Mouse (Mus musculus) left cerebral cortex, adult 6 months (tissue): ENCODE data around the gene Gm28305. TPM values are rescaled to one million over a fixed set of nuclear protein-coding genes. Genes with fewer than 3 reads are reported as not detected.

Experiments used
- long read RNA-seq, 2 experiments: library from polyadenylated mRNA; unstranded; transcript quantifications; one replicate each; pipeline ENCODE4 v2.0.0; 2019 to 2020
- polyA plus RNA-seq: library from polyadenylated mRNA; unstranded; fragments of <200 nt; fragmentation: Nextera tagmentation; gene quantifications from 2 replicates; pipeline ENCODE4 v1.2.3, GENCODE M21; 2021

Gene Gm28305
- not detected in 2 replicates for polyA plus RNA-seq
- long read RNA-seq, experiment 1 = 0 reads
- long read RNA-seq, experiment 2 = 0 reads

GRCm38 (mm10) chr9:104040362-104040761 is at the start of gene Gm28305:
TSS of gene Gm28305 (plus strand) at chr9:104040662.

GRCm38 (mm10) chr9:104001921-104002859 is 38.3 kb upstream of the Gm28305 start, which contains the start of gene Nphp3:
TSS of gene Nphp3 (plus strand) at chr9:104002544.

GRCm38 (mm10) chr9:104062430-104063243 is 22.2 kb downstream of the Gm28305 start, which contains the start of gene Uba5:
TSS of gene Uba5 (minus strand) at chr9:104063134.

GRCm38 (mm10) chr9:104063244-104063961 is 22.9 kb downstream of the Gm28305 start, which contains the start of gene Acad11:
TSS of gene Acad11 (plus strand) at chr9:104063377.

Other genes starting within 250 kb of the Gm28305 start
- gene Nphp3, start 38.1 kb upstream of the Gm28305 start, polyA plus RNA-seq = 0.74 and 0.90 TPM in 2 replicates
- 45.5 and 56.7 TPM in 2 replicates for gene Uba5, start 22.5 kb downstream of the Gm28305 start, polyA plus RNA-seq
- gene Acad11, start 22.7 kb downstream of the Gm28305 start, polyA plus RNA-seq = 11.5 and 12.0 TPM in 2 replicates
- gene Ackr4, start 86.3 kb downstream of the Gm28305 start, polyA plus RNA-seq = 0.06 and 0.11 TPM in 2 replicates
- 7.7 and 9.4 TPM in 2 replicates for gene Dnajc13, start 222.3 kb downstream of the Gm28305 start, polyA plus RNA-seq